ENCODE assay signal across 24 mouse cellular contexts in genomic region chr12:29981722-29982293, GRCm38 (mm10). TPM values are rescaled to one million over a fixed set of nuclear protein-coding genes. Genes with fewer than 3 reads are reported as not detected.
DNase-seq lines count a peak whose midpoint lies in the region; ATAC-seq and TF ChIP-seq lines count a peak whose summit lies in the region.
"Had no signal": no experiment of that assay in that cellular context is flagged by ENCODE, and none has a peak within 500 bp of the region (broad histone marks: within the 10 kb centered on the region; RNA-seq: fewer than 3 reads in every experiment).

No protein-coding gene starts in this region.

- no peak overlapping the region for H3K4me3 ChIP-seq in heart, embryonic 11.5 days (ENCODE audit: low read depth, low read length)
- no peak overlapping the region for H3K4me3 ChIP-seq in heart, embryonic 14.5 days (ENCODE audit: control insufficient read depth in 1 of 2, insufficient read depth in 1 of 2, low read depth in 1 of 2, low read length in 2 of 2)
- no peak overlapping the region for H3K4me3 ChIP-seq in heart, postnatal 0 days (ENCODE audit: low read depth, low read length)
- H3K4me3 ChIP-seq: forebrain, embryonic 10.5 days; forebrain, embryonic 13.5 days; hindbrain, embryonic 12.5 days; hindbrain, embryonic 15.5 days had no signal

- no peak for DNase-seq in heart, postnatal 4 days
- no peak for DNase-seq in heart, adult 11 months
- peak; percentile 53 for DNase-seq in heart, postnatal 0 days (ENCODE audit: low spot score)
- DNase-seq in retina, postnatal 1 day: no peak
- DNase-seq: adrenal gland, adult 8-10 months; adrenal gland, postnatal 25 days; cerebellum, adult 11-12 months; cerebellum, adult 8-10 months; cerebellum, postnatal 10 days; cerebellum, postnatal 36 days; gastrocnemius, postnatal 10 days; gastrocnemius, postnatal 36 days; kidney, adult 2 months had no signal

- H3K4me1 ChIP-seq in heart, embryonic 11.5 days (ENCODE audit: control insufficient read depth, insufficient read depth, low read length): peaks cover 8% of the 10 kb centered on the region; the same call in 1 of the 2 replicates
- H3K4me1 ChIP-seq in heart, embryonic 14.5 days (ENCODE audit: control insufficient read depth in 2 of 2, insufficient read depth in 2 of 2, low read length in 2 of 2): peaks cover 4 to 16% of the 10 kb centered on the region in 2 experiments; a peak in 3 of 4 replicates
- peaks cover 14% of the 10 kb centered on the region for H3K4me1 ChIP-seq in heart, postnatal 0 days (ENCODE audit: control insufficient read depth, insufficient read depth)
- H3K4me1 ChIP-seq: forebrain, embryonic 10.5 days; forebrain, embryonic 13.5 days; hindbrain, embryonic 12.5 days had no signal

- ATAC-seq in heart, embryonic 11.5 days (replicated peaks; ENCODE audit: insufficient number of reproducible peaks, low FRiP score, low TSS enrichment): peak; percentile 39; the same call in 1 of the 2 replicates
- ATAC-seq in heart, embryonic 14.5 days (ENCODE audit: insufficient number of reproducible peaks, insufficient read depth, low FRiP score, low read depth): peak; percentile 69
- peak; percentile 90 for ATAC-seq in heart, postnatal 0 days (ENCODE audit: insufficient read depth, low read depth)
- ATAC-seq: activated CD4-positive, CD25-positive, alpha-beta regulatory T cell, adult 4 months; forebrain, embryonic 13.5 days; forebrain, embryonic 16.5 days; intestine, postnatal 0 days had no signal

- H3K9ac ChIP-seq in heart, embryonic 11.5 days (ENCODE audit: low read depth, low read length): no peak overlapping the region
- H3K9ac ChIP-seq in heart, embryonic 14.5 days (ENCODE audit: low read length): no peak overlapping the region
- H3K9ac ChIP-seq in heart, postnatal 0 days (replicated peaks; ENCODE audit: low read depth, low read length): no peak overlapping the region
- H3K9ac ChIP-seq: forebrain, embryonic 13.5 days; hindbrain, embryonic 12.5 days; hindbrain, embryonic 15.5 days had no signal

- H3K27ac ChIP-seq in heart, embryonic 11.5 days (ENCODE audit: low read depth, low read length): no peak overlapping the region
- no peak overlapping the region for H3K27ac ChIP-seq in heart, embryonic 14.5 days (replicated peaks in 1 of 2; ENCODE audit: control insufficient read depth in 1 of 2, insufficient read depth in 1 of 2, low read depth in 2 of 2, low read length in 2 of 2)
- H3K27ac ChIP-seq in heart, postnatal 0 days (ENCODE audit: low read depth): no peak overlapping the region
- H3K27ac ChIP-seq: forebrain, embryonic 10.5 days; forebrain, embryonic 13.5 days; hindbrain, embryonic 12.5 days; hindbrain, embryonic 15.5 days had no signal

- WGBS in heart, embryonic 11.5 days (ENCODE audit: insufficient replicate concordance): 55% methylated on average over 7 of the region's 7 CpGs
- 42% methylated on average over 7 of the region's 7 CpGs for WGBS in heart, embryonic 14.5 days
- 46% methylated on average over 7 of the region's 7 CpGs for WGBS in heart, postnatal 0 days

- H3K27me3 ChIP-seq in heart, embryonic 11.5 days (ENCODE audit: control insufficient read depth, insufficient read depth, low read length): no peaks in the 10 kb centered on the region
- no peaks in the 10 kb centered on the region for H3K27me3 ChIP-seq in heart, embryonic 14.5 days (ENCODE audit: control insufficient read depth, insufficient read depth, low read length)
- no peaks in the 10 kb centered on the region for H3K27me3 ChIP-seq in heart, postnatal 0 days (ENCODE audit: control insufficient read depth, insufficient read depth, low read length)
- H3K27me3 ChIP-seq: forebrain, embryonic 13.5 days; hindbrain, embryonic 12.5 days; hindbrain, embryonic 15.5 days had no signal

- no peak for TF ChIP-seq CTCF in heart, postnatal 0 days (IDR thresholded peaks at IDR 0.05; ENCODE audit: low read depth)

- H3K36me3 ChIP-seq in heart, embryonic 11.5 days (ENCODE audit: control insufficient read depth, insufficient read depth, low read length): peaks cover 38% of the 10 kb centered on the region
- peaks cover 83% of the 10 kb centered on the region for H3K36me3 ChIP-seq in heart, embryonic 14.5 days (ENCODE audit: control insufficient read depth, insufficient read depth, low read length)
- H3K36me3 ChIP-seq in heart, postnatal 0 days (replicated peaks; ENCODE audit: control insufficient read depth, insufficient read depth, low read length): peaks cover 82% of the 10 kb centered on the region

- peak; percentile 96 for TF ChIP-seq EP300 in heart, postnatal 0 days (IDR thresholded peaks at IDR 0.05; ENCODE audit: low read depth)

- H3K4me2 ChIP-seq in heart, embryonic 11.5 days: no peak overlapping the region
- H3K4me2 ChIP-seq in heart, embryonic 14.5 days (ENCODE audit: low read length): no peak overlapping the region
- no peak overlapping the region for H3K4me2 ChIP-seq in heart, postnatal 0 days (ENCODE audit: low read depth, low read length)
- H3K4me2 ChIP-seq: forebrain, embryonic 13.5 days; hindbrain, embryonic 12.5 days; hindbrain, embryonic 15.5 days had no signal

- no peaks in the 10 kb centered on the region for H3K9me3 ChIP-seq in heart, embryonic 11.5 days (replicated peaks; ENCODE audit: control insufficient read depth, low read length)
- no peaks in the 10 kb centered on the region for H3K9me3 ChIP-seq in heart, embryonic 14.5 days (ENCODE audit: control insufficient read depth, low read length)
- H3K9me3 ChIP-seq in heart, postnatal 0 days (replicated peaks; ENCODE audit: control insufficient read depth, low read length): no peaks in the 10 kb centered on the region
- H3K9me3 ChIP-seq: forebrain, embryonic 10.5 days; forebrain, embryonic 13.5 days; hindbrain, embryonic 12.5 days; hindbrain, embryonic 15.5 days had no signal

RNA-seq across cellular contexts. Expression of gene Pxdn, which starts 44.4 kb away (rescaled TPM):
- 83.7 and 115 TPM in 2 replicates for polyA plus RNA-seq in heart, embryonic 11.5 days (2014; fragmentation: Nextera tagmentation; extraction: Ambion mirVana)
- total RNA-seq in heart, postnatal 4 days (2021): 100 to 1,000 TPM; 219 to 225 TPM
- polyA plus RNA-seq in heart, embryonic 14.5 days (2014; fragmentation: Nextera tagmentation; extraction: Ambion mirVana): 92.0 and 95.4 TPM in 2 replicates
- 144 TPM in 2 replicates for total RNA-seq in heart, postnatal 0 days (2014; rRNA removed; ENCODE audit: low replicate concordance)
- 42.4 and 49.7 TPM in 2 replicates for polyA plus RNA-seq in heart, postnatal 0 days (2015; fragmentation: Nextera tagmentation; extraction: Ambion mirVana)
- total RNA-seq: granulocyte monocyte progenitor cell, adult 5-6 weeks; hematopoietic stem cell, adult 5-6 weeks had no signal
- polyA plus RNA-seq: activated CD4-positive, CD25-positive, alpha-beta regulatory T cell, adult 4 months had no signal

Comparison
In these comparisons a context has a peak if more than half of its experiments do, and no peak if none do; other contexts are left out.
1. ATAC-seq: peak in every context shown above with its lines; median percentile 90 in heart, postnatal 0 days; 69 in heart, embryonic 14.5 days; 39 in heart, embryonic 11.5 days.